Mouse (Mus musculus) testis, postnatal 14 days (tissue): Measurements from ENCODE around the gene Cd36.
A peak's percentile ranks its signal among the peaks of the same experiment; 100 is the strongest.

Experiments used
- DNase-seq: peaks from one replicate; pipeline ENCODE4 v3.0.0; 2021; ENCODE audit warnings: low spot score

Cd36 gene

DNA sequence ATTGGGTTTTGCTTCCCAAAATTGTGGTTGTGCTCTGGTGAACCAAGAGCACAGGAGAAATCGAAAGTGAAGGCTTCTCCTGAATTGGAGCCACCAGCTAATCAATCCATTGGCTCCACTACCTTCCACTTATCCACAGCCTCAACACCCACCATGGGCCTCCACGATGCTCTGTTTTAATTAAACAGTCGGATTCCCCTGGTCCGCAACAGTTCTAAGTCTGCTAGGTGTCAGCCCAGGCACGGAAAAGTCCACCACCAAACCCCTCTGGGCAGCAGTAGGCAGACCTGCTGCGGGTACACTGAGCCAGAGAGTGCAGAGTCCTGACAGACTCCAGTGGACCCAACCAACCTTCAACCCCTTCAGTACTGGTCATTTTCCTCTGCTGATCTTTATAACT, 112.0 kb downstream of the Cd36 start:
- DNase-seq: peak; percentile 19

DNA sequence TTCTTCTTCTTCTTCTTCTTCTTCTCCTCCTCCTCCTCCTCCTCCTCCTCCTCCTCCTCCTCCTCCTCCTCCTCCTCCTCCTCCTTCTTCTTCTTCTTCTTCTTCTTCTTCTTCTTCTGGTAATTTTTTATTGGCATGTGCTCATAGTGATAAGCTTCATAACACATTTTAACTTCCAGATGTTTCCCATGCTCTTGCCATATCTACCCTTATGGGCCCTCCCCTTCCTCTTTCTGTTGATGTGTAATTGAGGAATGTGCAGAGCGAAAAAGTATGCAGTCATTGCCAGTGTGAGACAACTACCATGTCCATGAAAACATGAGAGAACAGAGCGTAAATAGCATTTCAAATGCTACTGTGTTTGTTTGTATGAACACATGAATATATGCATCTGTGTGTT, 118.3 kb downstream of the Cd36 start:
- DNase-seq: no peak

- no peak for DNase-seq
Observed at GRCm38 (mm10) chr5:17766006-17766677, 122.5 kb downstream of the Cd36 start.

DNA sequence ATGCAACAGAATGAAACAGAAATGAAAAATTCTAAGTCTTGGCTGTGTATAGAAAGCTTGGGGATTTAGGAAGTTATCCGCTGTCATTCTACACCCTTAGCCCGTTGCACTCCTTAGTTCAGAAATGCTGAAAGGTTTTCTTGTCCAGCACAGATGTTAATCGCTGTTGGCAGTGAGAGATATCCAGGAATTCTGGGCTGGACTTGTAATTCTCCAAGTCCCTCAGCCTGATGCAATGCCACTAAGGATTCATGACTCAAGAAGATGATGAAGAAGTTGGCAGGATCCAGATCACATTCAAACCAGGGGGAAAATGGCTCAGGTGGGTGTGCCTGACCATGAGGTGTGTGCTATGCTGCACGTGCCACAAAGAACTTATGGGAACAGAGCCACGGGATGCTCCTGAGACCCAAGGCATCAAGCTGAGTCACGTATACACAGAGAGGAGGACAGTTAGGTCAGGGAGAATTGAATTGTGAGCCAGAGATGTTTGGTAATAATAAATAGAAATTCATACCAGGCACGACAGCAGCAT, 135.1 kb downstream of the Cd36 start:
- DNase-seq: no peak

GRCm38 (mm10) chr5:17748293-17748692, 140.3 kb downstream of the Cd36 start:
- no peak for DNase-seq

DNA sequence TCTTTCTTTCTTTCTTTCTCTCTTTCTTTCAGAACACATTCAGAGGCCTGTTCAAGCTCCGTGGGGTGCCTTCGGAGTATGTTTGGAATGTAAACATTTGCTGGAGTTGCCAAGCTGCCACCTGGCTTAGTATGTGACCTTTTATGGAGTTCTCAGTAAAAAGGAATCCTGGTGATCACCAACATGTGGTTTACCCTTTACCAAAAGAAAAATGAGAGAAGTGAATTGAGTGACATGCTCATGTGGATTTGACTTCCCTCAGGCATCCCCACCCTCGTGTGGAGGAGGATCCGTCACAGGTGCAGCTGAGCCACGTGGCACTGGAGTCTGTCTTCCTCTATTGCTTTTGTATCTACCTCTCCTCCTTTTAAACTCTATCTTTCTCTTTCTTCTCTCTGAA, 141.5 kb downstream of the Cd36 start:
- DNase-seq: no peak

DNA sequence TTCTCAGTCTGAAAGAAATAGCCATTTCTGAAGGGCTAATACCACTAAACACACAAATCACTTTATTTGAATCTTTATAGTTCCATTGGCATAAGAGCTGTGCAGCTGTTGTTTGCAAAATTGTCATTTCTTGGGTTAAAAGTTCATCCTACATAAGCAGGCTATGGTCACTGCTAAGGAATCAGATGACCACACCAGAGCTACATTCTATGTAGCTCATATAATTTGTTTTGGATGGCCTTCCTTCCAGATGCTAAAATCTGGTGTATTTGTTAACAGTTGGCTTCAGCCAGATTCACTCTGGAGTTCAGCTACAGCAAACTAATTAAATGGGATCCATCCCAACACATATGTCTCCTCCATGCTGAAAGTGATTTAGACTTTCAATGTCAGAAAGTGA, 142.1 kb downstream of the Cd36 start:
- no peak for DNase-seq

DNA sequence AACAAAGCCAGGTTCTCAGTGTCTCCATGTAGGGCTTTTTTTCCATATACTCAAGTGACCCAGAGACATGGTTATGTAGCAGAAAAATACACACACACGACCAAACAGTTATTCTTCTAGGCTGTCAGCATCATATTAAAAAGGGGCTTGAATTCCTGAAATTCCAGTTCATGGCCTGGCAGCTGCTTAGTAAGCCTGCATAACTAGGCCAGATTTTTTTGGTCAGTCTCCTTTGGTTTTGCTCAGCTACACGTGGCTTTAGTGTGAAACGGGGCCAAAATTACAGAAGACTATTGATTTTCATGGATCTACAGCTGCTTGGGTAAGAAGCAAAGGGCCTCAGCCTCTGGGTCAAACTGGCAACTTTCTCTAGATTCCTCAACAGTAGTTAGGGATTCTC, 148.8 kb downstream of the Cd36 start:
- DNase-seq: no peak
